Mouse (Mus musculus): Measurements from ENCODE around the gene Shank1.
"Not testable (repeated sequence)": the region's sequence is repeated elsewhere in the genome, so short reads cannot be mapped to it uniquely, and the experiment has no call there.

Gene Shank1

DNA sequence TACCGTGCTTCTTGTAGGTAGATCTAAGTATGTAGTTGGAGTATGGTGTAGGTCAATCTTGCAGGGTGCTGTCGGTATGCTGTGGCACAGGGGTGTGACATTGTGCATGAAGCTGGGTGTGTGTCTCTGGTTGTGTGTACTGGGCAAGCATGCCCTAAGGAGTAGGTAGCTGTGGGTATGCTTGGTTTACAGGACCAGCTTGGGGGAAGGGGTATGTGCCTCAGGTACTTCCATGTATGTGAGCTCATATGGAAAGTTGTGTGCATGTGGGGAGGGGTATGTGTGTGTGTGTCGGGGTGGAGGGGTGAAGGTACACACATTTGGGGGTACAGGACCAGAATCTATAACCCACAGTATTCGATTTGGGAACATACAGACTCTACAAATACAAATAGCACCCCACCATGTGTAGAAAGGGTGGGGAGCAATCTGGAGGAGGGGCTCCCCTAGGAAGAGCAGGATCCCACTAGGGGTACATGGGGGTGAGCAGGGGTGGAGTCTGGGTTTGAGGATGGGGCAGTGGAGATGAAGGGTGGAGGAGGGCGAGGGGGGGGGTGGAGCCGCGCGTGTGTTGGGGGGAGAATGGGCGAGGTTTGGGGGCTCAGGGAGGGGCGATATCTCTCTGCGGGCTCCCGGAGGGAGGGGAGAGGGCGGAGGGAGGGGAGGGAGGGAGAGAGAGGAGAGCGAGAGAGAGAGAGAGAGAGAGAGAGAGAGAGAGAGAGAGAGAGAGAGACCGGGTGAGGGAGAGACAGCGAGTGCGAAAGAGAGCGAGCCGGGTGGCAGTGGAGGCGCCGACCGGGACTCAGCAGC is at the start of gene Shank1:
Gene Shank1 (plus strand): TSS at position 779 of the 810 bp plus-strand sequence.
- peak; percentile 72 for DNase-seq (ENCODE audit: low read depth, low spot score)

DNA sequence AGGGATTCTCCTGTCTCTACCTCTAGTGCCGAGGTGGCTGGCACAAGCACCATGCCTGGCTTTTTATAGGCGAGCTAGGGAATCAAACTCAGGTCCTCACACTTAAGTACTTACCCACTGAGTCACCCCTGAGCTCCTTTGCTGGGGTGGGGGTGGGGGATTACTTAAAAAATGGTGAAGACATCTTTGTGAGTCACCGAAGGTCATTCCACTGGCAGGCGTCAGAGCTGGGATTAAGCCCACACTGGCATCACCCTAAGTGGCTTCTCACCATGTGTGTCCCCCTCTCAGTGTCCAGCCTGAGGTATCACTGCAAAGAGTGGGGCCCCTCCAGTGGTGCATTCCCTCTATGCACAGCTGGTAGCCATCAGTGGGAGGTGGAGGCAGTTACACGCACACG is 49.6 kb upstream of the Shank1 start:
- DNase-seq (ENCODE audit: low read depth, low spot score), result no peak

DNA sequence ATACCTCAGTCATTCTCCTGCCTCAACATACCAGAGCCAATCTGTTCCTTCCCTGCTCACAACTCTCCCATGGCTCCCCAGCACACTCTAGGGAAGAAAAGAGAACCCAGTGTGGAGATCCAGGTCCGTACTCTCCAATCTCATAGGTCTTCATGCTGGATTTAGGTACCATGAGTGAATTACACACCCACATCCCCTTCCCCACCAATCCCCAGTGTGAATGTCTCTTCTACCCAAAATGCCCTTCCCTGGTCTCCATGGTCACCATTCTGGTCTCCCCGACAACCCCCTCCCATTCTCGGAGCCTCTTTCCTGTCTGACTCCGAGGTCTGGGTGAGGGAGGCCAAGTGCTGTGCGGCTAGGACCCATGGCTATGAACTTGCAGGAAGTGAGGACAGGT is 48.9 kb upstream of the Shank1 start, which contains the start of gene Gm15517:
Gene Gm15517 (plus strand): TSS at position 301 of the 400 bp plus-strand sequence.
- DNase-seq (ENCODE audit: low read depth, low spot score), result no peak

DNA sequence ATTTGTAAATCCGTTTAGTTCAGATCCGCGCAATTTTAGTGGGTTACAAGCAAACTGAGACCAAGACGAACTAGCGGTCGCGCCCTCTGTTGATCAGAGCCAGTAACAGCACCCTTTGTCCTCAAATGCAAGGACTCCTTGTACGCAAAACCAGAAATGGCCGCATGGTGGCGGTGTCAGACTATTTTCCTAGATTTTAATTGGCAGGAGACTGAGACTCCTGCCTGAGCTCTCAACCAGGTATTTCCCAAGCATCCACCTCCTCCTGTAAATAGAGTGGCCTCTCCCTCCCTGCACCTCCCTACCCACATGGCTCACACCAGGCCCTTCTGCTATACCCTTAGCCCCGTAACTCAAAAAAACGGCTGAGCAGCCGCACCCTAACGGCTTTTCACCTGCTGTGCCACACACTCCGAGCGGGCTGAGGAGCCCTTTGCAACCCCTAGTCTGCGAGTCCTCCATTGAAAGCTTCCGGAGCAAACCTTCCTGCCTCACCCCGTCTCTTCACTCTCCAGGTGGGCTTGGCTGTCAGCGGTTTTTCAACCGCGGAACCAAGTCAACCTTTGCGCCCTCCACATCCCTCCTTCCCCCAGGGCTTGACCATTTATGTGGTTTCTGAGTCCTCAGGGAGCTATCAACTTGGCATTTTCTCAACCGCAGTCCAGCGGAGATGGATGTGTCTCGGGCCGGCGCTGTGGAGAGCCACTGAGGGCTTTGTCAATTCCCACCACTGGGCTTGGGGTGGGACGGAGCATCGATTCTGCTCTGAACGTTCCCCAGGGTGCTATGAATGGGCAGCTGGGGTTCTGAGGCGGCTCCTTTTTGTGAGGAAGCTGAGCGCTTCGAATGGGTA is 47.0 kb upstream of the Shank1 start:
- DNase-seq (ENCODE audit: low read depth, low spot score), result peak; percentile 98

DNA sequence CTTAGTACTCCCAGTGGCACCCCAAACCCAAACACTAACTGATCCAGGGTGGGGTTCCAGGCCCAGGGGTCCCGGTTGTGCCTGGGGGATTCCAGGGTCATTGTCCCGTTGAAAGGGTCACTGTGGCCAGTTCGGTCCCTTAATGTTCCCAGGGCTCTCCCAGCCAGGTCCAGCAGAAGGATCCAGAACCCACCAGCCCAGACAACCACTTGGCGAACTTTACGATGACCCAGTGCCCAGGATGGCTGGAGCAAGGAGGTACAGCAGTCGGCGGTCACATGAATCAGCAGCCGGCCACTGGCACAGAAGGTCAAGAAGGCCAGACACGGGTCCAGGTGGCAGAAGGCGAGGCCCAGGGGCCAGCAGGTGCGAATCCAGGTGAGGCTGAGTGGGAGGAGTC is 41.9 kb upstream of the Shank1 start:
- no peak for DNase-seq (ENCODE audit: low read depth, low spot score)

DNA sequence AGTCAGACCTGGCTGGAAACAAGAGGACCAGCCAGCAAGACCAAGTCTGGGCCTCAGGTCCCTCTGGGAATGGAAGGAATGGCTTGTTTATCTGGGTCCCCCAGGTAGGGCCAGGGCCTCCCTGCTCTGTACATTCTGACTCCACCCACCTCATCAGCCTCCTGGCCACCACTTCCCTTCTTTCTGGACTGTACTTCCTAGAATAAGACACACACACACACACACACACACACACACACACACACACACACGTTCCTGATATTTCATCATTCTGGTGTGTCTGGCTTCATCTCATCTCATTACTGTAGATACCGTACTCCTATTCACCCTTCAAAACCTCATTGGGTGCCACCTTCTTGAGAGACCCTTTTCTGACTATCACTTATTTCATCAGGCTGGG is 40.7 kb upstream of the Shank1 start:
- DNase-seq (ENCODE audit: low read depth, low spot score), result no peak

DNA sequence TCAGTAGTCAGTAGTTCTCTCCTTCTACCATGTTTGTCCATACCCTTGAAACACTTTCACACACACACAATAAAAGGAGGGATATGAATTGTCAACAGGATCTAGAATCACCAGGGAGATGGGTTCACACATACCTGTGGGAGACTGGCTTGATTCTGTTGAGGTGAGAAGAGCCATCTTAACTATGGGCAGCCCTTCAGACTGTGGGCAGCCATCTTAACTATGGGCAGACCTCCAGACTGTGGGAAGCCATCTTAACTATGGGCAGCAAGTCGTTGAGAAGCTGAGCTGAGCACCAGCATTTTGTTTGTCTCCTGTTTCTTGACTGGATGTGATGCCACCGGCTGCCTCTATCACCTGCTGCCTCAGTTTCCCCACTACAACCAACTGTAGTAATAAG is 38.7 kb upstream of the Shank1 start:
- DNase-seq (ENCODE audit: low read depth, low spot score), result peak; percentile 72

DNA sequence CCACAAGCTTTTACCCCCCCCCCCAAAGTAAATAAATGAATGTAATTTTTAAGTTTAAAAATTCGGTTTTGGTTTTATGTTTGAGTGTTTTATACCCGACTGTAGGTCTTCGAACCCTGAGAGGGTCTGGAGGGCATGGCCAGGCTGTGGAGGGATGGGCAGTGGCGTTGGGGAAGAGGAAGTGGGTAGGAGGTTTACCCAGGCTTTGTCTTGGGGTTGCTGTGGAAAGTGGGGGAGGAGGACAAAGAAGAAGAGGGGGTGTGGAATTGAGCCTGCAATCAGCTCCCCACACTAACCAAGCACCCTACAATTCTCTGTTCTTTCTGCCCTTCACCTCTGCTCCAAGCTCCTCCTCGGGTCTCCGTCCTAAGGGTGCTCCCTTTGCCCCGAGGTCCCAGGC is 37.5 kb upstream of the Shank1 start:
- DNase-seq (ENCODE audit: low read depth, low spot score), result no peak

DNA sequence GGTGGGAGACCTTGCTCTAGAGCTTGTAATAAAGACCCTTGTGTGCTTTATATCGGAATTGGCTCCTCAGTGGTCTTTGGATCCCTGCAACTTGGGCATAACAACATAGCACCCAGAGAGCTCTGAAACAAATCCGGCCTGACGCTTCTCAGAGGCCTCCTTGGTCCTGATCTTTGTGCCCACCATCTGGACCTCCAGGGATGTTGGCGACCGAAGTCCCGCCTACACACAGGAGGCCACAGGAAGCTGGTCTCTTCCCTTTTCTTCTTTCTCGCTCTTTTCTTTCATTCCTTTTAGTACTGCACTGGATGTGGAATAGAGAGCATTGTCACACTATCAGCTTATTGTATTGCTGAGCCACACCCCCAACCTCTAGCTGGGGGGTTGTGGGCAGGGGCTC is 36.6 kb upstream of the Shank1 start:
- DNase-seq (ENCODE audit: low read depth, low spot score), result no peak

DNA sequence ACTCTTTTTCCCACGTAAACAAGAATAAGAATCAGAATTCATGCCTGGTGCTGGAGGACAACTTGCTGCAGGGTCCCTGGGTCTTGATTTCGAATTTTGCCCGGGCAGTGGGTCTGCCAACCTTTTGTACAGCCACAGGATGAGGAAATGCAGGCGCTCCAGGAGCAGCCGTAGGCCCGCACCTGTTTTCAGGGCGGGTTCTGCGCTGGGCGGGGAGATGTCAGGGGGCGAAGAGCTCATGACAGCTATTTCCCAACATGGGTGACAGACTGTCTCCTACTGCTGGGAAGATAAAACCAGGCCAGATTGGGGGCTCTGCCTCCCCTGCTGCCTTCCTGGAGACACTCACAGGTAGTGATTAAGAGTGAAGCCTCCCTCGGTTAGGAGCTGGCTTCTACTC is 36.0 kb upstream of the Shank1 start:
- DNase-seq (ENCODE audit: low read depth, low spot score), result no peak

DNA sequence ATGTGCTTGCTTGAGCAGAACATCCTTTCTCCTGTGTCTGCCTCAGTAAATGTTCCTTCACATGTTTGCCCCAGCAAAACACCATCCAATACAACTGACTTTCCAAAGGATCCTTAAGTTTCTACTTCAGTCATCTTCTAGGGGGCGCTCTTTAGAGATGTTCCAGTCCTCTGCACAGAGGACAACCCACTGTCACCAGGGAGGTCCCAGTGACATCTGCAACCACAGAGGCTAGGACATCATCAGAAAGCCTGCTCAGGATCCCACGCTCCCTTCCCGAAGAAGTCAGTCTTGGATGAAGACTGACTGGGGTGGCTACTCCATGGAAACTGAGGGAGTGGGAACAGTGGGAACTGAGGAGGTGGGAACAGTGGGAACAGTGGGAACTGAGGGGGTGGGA is 34.5 kb upstream of the Shank1 start:
- DNase-seq (ENCODE audit: low read depth, low spot score), result no peak

DNA sequence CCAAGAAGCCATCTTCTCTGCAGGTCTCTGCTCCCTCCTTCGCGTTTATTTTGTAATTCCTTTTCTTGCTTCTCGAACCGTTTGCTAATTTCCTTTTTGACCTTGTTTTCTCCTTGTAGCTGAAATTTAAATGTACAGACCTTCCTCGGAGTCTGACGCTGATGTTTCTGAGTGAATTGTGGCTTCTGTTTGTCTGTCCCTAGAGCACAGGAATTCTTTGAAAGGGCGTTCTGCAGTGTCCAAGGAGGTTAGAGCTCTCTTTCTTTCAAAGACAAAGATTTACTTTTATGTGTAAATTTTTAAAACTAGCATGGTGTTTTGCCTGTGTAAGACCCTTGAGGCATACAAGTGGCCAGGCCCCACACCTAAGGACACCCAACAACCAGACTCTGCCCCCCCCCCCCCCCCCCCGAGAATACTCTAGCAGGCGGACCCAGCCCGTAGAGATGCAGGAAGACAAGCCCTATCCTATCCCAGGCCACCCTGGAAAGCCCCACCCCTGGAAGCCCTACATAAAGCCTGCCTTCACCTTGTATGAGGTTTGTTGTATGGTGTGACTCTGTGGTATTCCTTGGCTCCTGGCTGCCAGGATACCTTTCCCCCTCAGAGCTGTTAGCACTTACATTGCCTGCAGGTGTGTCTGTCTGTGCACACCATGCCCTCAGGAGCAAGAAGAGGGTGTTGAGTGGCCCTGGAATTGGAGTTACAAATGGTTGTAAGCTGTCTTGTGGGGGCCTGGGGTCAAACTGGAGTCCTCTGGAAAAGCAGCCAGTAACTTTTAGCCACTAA is 33.4 kb upstream of the Shank1 start:
- no peak for DNase-seq (ENCODE audit: low read depth, low spot score)

DNA sequence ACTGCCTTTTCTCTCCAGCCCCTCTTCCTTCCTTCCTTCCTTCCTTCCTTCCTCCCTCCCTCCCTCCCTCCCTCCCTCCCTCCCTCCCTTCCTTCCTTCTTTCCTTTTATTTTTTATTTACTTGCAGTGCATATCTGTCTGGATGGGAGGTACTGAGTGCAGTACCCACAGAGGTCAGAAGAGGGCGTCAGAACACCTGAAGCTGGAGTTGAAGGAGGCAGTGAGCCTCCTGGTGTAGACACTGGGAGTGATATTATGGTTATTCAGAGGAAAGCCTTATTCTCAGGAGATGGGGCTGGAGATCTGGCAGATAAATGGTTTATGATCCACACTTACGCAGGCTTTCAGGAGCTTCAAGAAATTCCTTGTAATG is 32.8 kb upstream of the Shank1 start:
- DNase-seq (ENCODE audit: low read depth, low spot score), result peak; percentile 88

DNA sequence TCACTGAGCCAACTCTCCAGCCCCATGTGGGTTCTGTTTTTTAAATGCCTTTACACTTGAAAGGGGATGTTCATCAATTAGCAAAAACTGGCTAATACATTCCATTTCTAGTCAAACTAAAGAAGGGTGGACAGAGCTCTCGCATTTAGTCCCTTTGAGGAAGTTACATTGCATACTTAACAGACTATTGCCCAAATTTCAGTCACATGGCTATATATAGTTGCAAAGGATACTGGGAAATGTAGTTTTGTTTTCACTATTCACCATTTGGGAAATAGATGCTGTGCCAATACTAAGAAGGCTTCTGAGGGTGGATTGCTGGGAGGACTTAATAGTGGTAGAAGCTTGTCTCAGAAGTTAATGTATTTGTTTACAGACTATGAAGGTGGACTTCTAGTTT is 29.1 kb upstream of the Shank1 start:
- peak; percentile 39 for DNase-seq (ENCODE audit: low read depth, low spot score)

DNA sequence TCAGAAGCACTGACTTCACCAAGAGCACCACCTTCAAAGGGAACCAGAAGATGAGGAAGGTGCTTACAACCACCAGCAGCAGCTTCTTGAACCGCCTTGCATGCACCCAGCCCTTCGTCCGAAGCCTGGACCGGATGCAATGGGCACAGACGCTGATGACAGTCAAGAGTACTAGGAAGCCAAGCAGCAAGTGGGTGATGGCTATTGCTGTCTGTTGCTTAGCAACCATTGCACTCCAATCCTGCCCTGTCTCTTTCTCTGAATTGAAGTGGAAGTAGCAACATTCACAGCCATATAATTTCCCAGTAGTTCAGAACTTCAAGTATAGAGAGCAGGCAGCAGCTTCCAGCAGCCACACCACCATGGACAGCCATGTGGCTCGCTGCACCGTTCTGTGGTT is 28.5 kb upstream of the Shank1 start:
- DNase-seq (ENCODE audit: low read depth, low spot score), result peak; percentile 69

DNA sequence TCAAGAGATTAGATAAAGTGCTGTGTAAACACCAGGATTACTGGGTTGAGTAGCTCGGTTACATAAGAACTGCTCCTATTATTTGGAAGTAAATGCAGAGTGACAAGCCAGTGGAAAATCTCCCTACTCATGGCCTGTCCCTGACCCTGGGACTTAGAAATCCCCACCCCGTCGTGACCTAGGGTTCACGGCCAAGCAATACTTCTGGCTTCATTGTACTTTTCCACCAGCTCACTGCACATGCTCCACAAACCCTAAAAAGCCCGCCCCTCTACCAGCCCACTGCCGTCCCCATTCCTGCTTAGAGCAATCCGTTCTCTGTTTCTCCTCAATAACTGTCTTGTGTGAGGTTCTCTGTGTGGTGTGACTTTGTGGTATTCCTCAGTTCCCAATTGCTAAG is 22.3 kb upstream of the Shank1 start:
- DNase-seq (ENCODE audit: low read depth, low spot score), result no peak

DNA sequence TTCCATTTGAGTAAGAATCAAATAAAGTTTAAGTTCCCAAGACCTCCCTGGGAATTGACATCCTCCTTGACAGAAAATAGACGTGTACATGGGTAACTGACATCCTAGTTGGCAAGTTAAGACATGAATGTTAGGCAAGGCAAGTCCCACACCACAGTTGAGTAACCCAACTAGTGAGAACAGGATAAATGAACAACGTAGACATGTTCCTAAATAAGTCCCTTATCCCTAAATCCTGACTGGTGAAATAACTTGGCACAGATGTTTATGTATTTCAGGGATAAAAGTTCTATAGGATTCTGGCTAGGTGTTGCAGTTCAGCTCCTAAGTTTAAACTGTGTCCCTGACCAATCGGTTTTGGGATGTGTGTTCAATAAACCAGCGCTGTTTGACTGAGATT is 19.1 kb upstream of the Shank1 start:
- no peak for DNase-seq (ENCODE audit: low read depth, low spot score)

DNA sequence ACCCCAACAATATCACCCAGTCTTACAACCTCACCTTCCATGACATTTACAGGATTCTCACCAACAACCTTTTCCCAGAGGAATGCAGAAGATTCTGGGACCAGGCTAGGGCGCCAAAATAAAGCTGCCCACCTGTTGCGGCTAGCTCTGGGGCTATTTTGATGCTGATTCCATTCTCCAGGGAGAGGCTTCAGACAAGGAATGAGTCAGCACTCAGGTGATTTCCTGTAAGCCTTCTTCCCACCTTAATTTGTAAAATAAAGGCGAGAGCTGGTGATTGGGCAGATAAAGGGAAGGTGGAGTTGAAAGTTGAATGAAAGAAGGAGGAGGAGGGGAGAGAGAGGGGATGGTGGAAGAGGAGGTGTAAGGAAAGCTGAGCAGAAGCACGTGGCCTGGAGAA is 18.6 kb upstream of the Shank1 start:
- no peak for DNase-seq (ENCODE audit: low read depth, low spot score)

DNA sequence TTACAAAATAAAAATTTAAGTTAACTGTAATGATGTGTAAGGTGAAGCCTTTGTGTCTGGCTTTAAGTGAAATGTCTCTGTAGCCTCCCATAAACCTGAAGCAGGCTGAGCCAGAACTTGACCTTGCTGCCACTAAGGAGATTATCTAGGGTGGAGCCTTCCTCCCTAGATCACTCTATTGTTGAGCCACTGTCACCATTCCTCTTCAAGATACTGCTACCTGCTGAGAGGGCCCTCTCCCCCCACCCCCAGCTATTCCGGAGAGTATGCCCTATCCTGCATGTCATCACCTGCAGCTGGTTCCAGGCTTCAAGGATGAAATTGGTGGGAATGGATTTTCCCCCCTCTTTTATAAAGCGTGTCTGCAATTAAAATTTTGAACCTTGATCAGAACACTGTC is 12.6 kb upstream of the Shank1 start:
- not testable (repeated sequence) for DNase-seq (ENCODE audit: low read depth, low spot score)

DNA sequence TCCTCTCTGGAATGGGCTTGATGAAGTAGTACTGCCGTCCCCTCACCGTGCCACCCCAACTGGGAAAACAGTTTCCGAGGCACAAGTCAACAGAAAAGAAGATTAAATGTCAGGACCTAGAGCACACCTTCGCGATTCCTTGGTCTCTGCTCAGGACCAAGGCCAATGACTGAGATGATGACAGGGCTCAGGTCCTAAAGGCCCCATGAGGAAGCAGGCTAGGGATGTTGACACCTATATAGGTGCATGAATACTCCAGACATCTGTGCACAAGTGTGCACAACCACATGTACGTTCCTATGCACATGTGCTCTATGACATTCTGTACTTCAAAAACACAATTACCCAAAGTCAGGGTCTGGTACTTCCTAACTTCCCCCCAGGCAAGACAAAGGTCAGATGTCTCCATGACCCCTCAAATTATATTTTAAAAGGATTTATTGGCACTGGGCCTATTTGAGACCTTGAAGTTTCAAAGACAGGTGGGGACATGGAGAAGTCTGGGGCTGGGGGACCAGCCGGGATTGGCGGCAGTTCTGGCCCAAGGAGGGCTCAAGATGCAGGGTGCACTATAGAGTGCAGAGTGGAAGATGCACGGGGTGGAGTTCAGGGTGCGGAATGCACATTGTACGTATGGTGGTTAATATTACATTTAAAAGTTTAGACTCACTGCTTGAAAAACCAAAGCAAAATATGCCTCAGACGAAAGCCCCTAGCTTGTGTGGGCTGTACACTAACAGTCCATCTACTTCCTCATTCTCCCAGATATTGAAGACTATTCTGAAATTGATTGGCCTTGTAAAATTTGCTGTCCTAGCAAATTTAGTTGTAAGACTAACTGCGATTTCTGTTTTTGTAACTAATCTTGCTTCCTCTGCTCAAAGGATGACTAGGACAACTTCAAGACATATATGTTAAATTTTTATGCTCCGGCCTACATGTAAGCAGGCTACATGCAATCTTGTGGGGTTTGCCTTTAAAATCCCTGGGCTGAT is 6.4 kb upstream of the Shank1 start:
- DNase-seq (ENCODE audit: low read depth, low spot score), result no peak

DNA sequence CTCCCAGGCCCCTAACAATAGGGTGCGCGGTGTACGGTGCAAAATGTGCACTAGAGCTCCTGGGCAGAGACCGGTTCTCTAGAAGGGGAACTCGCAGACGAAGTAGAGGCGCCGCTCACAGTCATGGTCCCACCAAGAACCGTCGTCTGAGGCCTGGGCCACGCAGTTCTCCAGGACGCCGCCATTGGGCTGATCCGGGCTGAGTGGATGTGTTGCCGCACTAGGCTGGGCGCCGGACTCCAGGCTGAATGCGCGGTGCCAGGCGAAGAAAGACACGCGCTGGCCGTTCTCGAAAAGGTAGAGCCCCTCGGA is 5.6 kb upstream of the Shank1 start:
- no peak for DNase-seq (ENCODE audit: low read depth, low spot score)
